Mouse (Mus musculus) liver, adult 2 months (tissue): Measurements from ENCODE around the gene Gm49383.

ENCODE experiments used
- CTCF ChIP-seq: fragments of 200-500 bp; IDR thresholded peaks from 2 replicates; pipeline ENCODE4 v1.5.1; 2011; ENCODE audit warnings: low read depth, low read length, control low read depth
- POLR2A ChIP-seq: fragments of 200-500 bp; IDR thresholded peaks from 2 replicates; pipeline ENCODE4 v1.6.1; 2011; ENCODE audit warnings: low read length, control low read depth; ENCODE audit not compliant: insufficient read depth; ENCODE audit errors: extremely low read depth

DNA sequence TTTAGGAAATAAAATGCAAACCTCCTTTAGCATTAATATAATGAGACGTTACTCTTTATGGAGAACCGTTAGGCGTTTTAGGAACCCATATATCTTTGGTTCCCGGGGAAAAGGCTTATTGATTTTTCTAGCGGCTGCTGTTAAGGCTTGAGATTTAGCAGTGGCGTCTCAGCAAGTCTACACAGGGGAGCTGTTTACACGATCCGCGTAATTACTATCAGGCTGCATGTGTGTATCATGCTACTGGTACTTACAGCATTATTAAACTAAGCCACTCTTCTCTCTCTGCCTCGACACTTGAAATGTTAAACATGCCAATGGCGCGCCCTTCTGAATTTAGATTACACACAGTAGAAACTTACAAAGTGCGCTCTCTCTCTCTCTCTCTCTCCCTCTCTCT lies 46.9 kb downstream of the Gm49383 start:
- no peak for TF ChIP-seq CTCF
- no peak for TF ChIP-seq POLR2A
